In the genomic region with DNA sequence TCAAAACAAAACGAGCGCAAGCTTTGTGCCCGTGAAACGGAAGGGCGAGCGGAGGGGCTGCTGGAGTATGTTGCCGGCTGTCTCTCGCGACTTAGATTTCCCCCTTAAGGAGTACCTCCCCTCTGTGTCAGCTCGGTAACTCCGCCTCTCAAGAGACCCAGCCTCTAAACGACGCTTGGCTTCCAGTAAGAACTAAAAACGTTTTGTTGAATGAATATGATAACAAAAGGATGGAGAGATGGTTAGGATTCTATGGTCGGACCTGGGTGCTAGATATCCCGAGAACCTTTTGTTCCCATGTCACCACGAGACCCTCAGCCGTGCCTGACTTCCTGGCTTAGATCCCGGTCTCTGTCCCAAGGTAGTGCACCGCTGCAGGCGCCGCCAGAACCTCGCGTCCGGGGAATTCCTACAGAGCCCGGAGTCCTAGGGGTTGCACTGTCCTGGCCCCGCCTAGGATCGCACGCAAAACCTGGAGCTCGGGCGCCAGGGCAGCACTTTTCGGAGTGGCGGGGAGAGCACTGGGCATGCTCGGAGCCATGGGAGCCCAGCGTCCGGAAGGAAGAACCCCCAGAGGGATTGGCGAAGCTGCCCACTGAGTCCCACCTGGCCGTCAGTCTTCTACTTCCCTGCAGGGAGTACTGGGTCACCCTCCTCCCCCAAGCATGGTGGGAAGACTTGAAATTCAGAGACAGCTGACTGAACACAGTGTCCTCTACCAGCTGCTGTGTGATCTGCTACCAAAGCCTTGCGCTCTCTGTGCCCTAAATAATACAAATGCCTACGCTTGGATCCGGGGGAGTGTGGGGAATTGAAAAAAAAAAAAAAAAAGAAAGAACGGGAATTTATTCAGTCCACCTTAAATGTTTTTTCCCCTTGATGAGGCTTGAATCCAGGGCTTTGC, we compare ENCODE assay signal across 8 mouse cellular contexts. TPM values are rescaled to one million over a fixed set of nuclear protein-coding genes. Genes with fewer than 3 reads are reported as not detected.
DNase-seq lines count a peak whose midpoint lies in the region; ATAC-seq and TF ChIP-seq lines count a peak whose summit lies in the region.

TSS of gene Ptpn3 (minus strand) at position 428 of the 904 bp plus-strand sequence.

- no peak within 1 kb of the TSS for H3K27ac ChIP-seq in bone marrow, adult 2 months (ENCODE audit: control insufficient read depth, insufficient read depth, low read depth, low read length, poor library complexity)
- H3K27ac ChIP-seq in embryonic facial prominence, embryonic 15.5 days (replicated peaks), result peak within 1 kb of the TSS; percentile 48
- H3K27ac ChIP-seq in heart, adult 2 months, result peak within 1 kb of the TSS; percentile 82
- H3K27ac ChIP-seq in midbrain, embryonic 10.5 days (replicated peaks), result peak within 1 kb of the TSS; percentile 71

- TF ChIP-seq POLR2A in bone marrow, adult 2 months (IDR thresholded peaks at IDR 0.05; ENCODE audit: borderline replicate concordance, control insufficient read depth, low read depth, low read length), result no peak
- TF ChIP-seq POLR2A in heart, adult 2 months (IDR thresholded peaks at IDR 0.05; ENCODE audit: insufficient read depth, low read depth, low read length), result peak; percentile 66

- intact Hi-C loops in heart, adult 2 months (cut with DNase I), result loop anchor here (2.0 to 10.0 kb wide), 2 partner anchors 23 to 57 kb away; no protein-coding TSS in a partner anchor
- intact Hi-C loops in left cerebral cortex, postnatal 4 days (cut with DNase I), result no loop called here

- H3K79me2 ChIP-seq in heart, adult 2 months (replicated peaks; ENCODE audit: control insufficient read depth, insufficient read depth, low read length), result no peaks in the 10 kb centered on the region

- no peaks in the 10 kb centered on the region for H3K9me3 ChIP-seq in embryonic facial prominence, embryonic 15.5 days (replicated peaks)
- no peaks in the 10 kb centered on the region for H3K9me3 ChIP-seq in midbrain, embryonic 10.5 days (replicated peaks)

- H3K4me2 ChIP-seq in embryonic facial prominence, embryonic 15.5 days (replicated peaks), result peak within 1 kb of the TSS; percentile 97

- H3K9ac ChIP-seq in embryonic facial prominence, embryonic 15.5 days, result no peak within 1 kb of the TSS; the same call in 1 of the 2 replicates
- H3K9ac ChIP-seq in heart, adult 2 months (ENCODE audit: low read depth, low read length), result peak within 1 kb of the TSS; percentile 78

- no peaks in the 10 kb centered on the region for H3K27me3 ChIP-seq in embryonic facial prominence, embryonic 15.5 days
- H3K27me3 ChIP-seq in heart, adult 2 months (ENCODE audit: control insufficient read depth, insufficient read depth, low read length), result no peaks in the 10 kb centered on the region
- peaks cover 69% of the 10 kb centered on the region for H3K27me3 ChIP-seq in midbrain, embryonic 10.5 days (ENCODE audit: low read depth, poor library complexity, severe bottlenecking)

- WGBS in bone marrow, adult 2 months, result 1% methylated on average over 42 of the region's 42 CpGs
- WGBS in embryonic facial prominence, embryonic 15.5 days, result under 1% methylated on average over 42 of the region's 42 CpGs
- under 1% methylated on average over 42 of the region's 42 CpGs for WGBS in heart, adult 2 months
- WGBS in midbrain, embryonic 10.5 days, result under 1% methylated on average over 42 of the region's 42 CpGs

- TF ChIP-seq CTCF in bone marrow, adult 2 months (IDR thresholded peaks at IDR 0.05; ENCODE audit: control insufficient read depth, insufficient read depth, low read length), result no peak
- TF ChIP-seq CTCF in heart, adult 2 months (IDR thresholded peaks at IDR 0.05), result no peak

- ATAC-seq in embryonic facial prominence, embryonic 15.5 days (ENCODE audit: insufficient number of reproducible peaks, low FRiP score, low TSS enrichment, low read depth), result peak; percentile 86

- H3K36me3 ChIP-seq in embryonic facial prominence, embryonic 15.5 days, result no peaks in the 10 kb centered on the region
- no peaks in the 10 kb centered on the region for H3K36me3 ChIP-seq in heart, adult 2 months (ENCODE audit: control insufficient read depth, insufficient read depth, low read length)
- no peaks in the 10 kb centered on the region for H3K36me3 ChIP-seq in midbrain, embryonic 10.5 days

- peak within 1 kb of the TSS; percentile 61 for H3K4me3 ChIP-seq in bone marrow, adult 2 months (replicated peaks; ENCODE audit: control insufficient read depth, low read depth, low read length)
- peak within 1 kb of the TSS; percentile 81 for H3K4me3 ChIP-seq in embryonic facial prominence, embryonic 15.5 days (replicated peaks)
- H3K4me3 ChIP-seq in heart, adult 2 months, result peak within 1 kb of the TSS; percentile 87
- peak within 1 kb of the TSS; percentile 83 for H3K4me3 ChIP-seq in midbrain, embryonic 10.5 days

- DNase-seq in 3134 (ENCODE audit: extremely low read depth, insufficient read length, low spot score), result peak; percentile 90
- DNase-seq in heart, adult 2 months, result peak; percentile 88
- peak; percentile 91 for DNase-seq in kidney, adult 18-20 months
- DNase-seq in left cerebral cortex, postnatal 4 days, result peak; percentile 62
- DNase-seq in midbrain, embryonic 10.5 days (ENCODE audit: low spot score), result peak; percentile 87
- peak; percentile 13 to 28 for DNase-seq in spleen, adult 18-20 months

- H3K4me1 ChIP-seq in bone marrow, adult 2 months (ENCODE audit: control insufficient read depth, insufficient read depth, low read length), result peaks cover 1% of the 10 kb centered on the region; the same call in 1 of the 2 replicates
- H3K4me1 ChIP-seq in embryonic facial prominence, embryonic 15.5 days, result peaks cover 30% of the 10 kb centered on the region
- H3K4me1 ChIP-seq in heart, adult 2 months (ENCODE audit: control insufficient read depth, insufficient read depth, low read length), result peaks cover 5% of the 10 kb centered on the region
- H3K4me1 ChIP-seq in midbrain, embryonic 10.5 days, result peaks cover 34% of the 10 kb centered on the region

- peak; percentile 62; the same call in 1 of the 2 replicates for TF ChIP-seq EP300 in heart, adult 2 months (IDR thresholded peaks at IDR 0.05; ENCODE audit: insufficient read depth, low read depth, low read length)

RNA-seq across cellular contexts. Expression of gene Ptpn3, which starts in this region (rescaled TPM):
- polyA plus RNA-seq in bone marrow, adult 2 months (2011; ENCODE audit: insufficient read depth, insufficient read length, low replicate concordance, missing spikeins), result 0.65 and 4.1 TPM in 2 replicates
- 4.9 and 5.7 TPM in 2 replicates for polyA plus RNA-seq in embryonic facial prominence, embryonic 15.5 days (2015; fragmentation: Nextera tagmentation; extraction: Ambion mirVana)
- 10 to 100 TPM; 32.4 to 41.5 TPM for total RNA-seq in heart, adult 2 months (2021)
- polyA plus RNA-seq in heart, adult 2 months (2012; rRNA removed), result 10.7 and 23.3 TPM in 2 replicates
- 10 to 100 TPM in 1 of 2 experiments, 1 to 10 TPM in 1; 9.6 to 12.1 TPM for total RNA-seq in left cerebral cortex, postnatal 4 days (2021)
- 0.78 TPM in 2 replicates for polyA plus RNA-seq in midbrain, embryonic 10.5 days (2016; fragmentation: Nextera tagmentation; extraction: Ambion mirVana)

Comparison
In these comparisons a context has a peak if more than half of its experiments do, and no peak if none do; other contexts are left out.
1. Peak in DNase-seq, H3K4me3 ChIP-seq and H3K27ac ChIP-seq in midbrain, embryonic 10.5 days; RNA of the gene not detected or under 1 TPM.
2. DNase-seq: peak in every context shown above with its lines; median percentile 91 in kidney, adult 18-20 months; 90 in 3134; 88 in heart, adult 2 months; 87 in midbrain, embryonic 10.5 days; 62 in left cerebral cortex, postnatal 4 days; 20 in spleen, adult 18-20 months.